Mouse (Mus musculus): ENCODE measurements around the gene Osbpl8. TPM values are rescaled to one million over a fixed set of nuclear protein-coding genes. Genes with fewer than 3 reads are reported as not detected.

Osbpl8 gene
- 20.5 and 21.1 TPM in 2 replicates for polyA plus RNA-seq (2014; fragmentation: Nextera tagmentation; extraction: Ambion mirVana)

- H3K27me3 ChIP-seq (ENCODE audit: control insufficient read depth, insufficient read depth, low read length), result no peaks in the 10 kb centered on the region
- no peaks in the 10 kb centered on the region for H3K9me3 ChIP-seq (replicated peaks; ENCODE audit: control insufficient read depth, low read length)
- peak within 1 kb of the TSS; percentile 98 for H3K9ac ChIP-seq (ENCODE audit: low read depth, low read length)
- no peaks in the 10 kb centered on the region for H3K36me3 ChIP-seq (ENCODE audit: control insufficient read depth, insufficient read depth, low read length)
- peak within 1 kb of the TSS; percentile 98 for H3K4me3 ChIP-seq (ENCODE audit: low read depth, low read length)
- H3K27ac ChIP-seq (ENCODE audit: low read depth, low read length), result peak within 1 kb of the TSS; percentile 97
- H3K4me2 ChIP-seq, result peak within 1 kb of the TSS; percentile 71
- H3K4me1 ChIP-seq (ENCODE audit: control insufficient read depth, insufficient read depth, low read length), result peaks cover 20% of the 10 kb centered on the region
- ATAC-seq (replicated peaks; ENCODE audit: insufficient number of reproducible peaks, low FRiP score, low TSS enrichment), result peak; percentile 97
- 0% methylated on average over 81 of the region's 84 CpGs for WGBS (ENCODE audit: insufficient replicate concordance)
Observed at GRCm38 (mm10) chr10:111164304-111165218, at the start of gene Osbpl8. TSS of gene Osbpl8 (plus strand) at chr10:111164752.

- H3K9me3 ChIP-seq (replicated peaks; ENCODE audit: control insufficient read depth, low read length), result no peaks in the 10 kb centered on the region
- no peak for ATAC-seq (replicated peaks; ENCODE audit: insufficient number of reproducible peaks, low FRiP score, low TSS enrichment)
Observed at GRCm38 (mm10) chr10:111117198-111117845, 47.2 kb upstream of the Osbpl8 start.

DNA sequence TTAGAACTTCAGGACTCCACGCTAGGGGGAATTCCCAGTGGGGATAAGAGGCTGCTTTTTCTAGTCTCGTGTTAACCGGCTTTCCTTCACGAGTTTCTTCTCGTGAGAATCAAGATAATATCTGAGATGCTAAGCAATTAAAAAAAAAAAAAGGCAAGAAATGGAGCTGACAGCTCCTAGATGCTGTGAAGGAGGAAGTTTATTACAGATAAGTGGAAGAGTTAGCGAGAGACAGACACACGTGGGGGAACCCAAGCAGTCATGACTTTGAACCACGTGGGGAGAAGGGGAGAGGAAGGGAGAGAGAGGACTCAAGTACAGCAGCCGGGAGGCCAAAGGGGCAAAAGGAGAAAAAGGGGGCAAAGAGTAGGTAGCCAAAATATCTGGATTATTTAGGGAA, 46.3 kb upstream of the Osbpl8 start:
- Histone ChIP-seq H3K9ac (ENCODE audit: low read depth, low read length) (no peak overlapping the region), H3K4me1 (ENCODE audit: control insufficient read depth, insufficient read depth, low read length) (no peaks in the 10 kb centered on the region), H3K27me3 (ENCODE audit: control insufficient read depth, insufficient read depth, low read length) (no peaks in the 10 kb centered on the region), H3K4me3 (ENCODE audit: low read depth, low read length) (no peak overlapping the region), H3K36me3 (ENCODE audit: control insufficient read depth, insufficient read depth, low read length) (no peaks in the 10 kb centered on the region), H3K9me3 (replicated peaks; ENCODE audit: control insufficient read depth, low read length) (no peaks in the 10 kb centered on the region), H3K27ac (ENCODE audit: low read depth, low read length) (no peak overlapping the region), H3K4me2 (no peak overlapping the region)
- ATAC-seq (replicated peaks; ENCODE audit: insufficient number of reproducible peaks, low FRiP score, low TSS enrichment), result no peak
- WGBS (ENCODE audit: insufficient replicate concordance), result 77% methylated on average over 9 of the region's 9 CpGs

More at GRCm38 (mm10) chr10:111117198-111117845, 47.2 kb upstream of the Osbpl8 start:
- Histone ChIP-seq H3K4me1 (ENCODE audit: control insufficient read depth, insufficient read depth, low read length) (no peaks in the 10 kb centered on the region), H3K27me3 (ENCODE audit: control insufficient read depth, insufficient read depth, low read length) (no peaks in the 10 kb centered on the region), H3K9ac (ENCODE audit: low read depth, low read length) (no peak overlapping the region), H3K36me3 (ENCODE audit: control insufficient read depth, insufficient read depth, low read length) (no peaks in the 10 kb centered on the region), H3K27ac (ENCODE audit: low read depth, low read length) (no peak overlapping the region), H3K4me2 (no peak overlapping the region), H3K4me3 (ENCODE audit: low read depth, low read length) (no peak overlapping the region)
- WGBS (ENCODE audit: insufficient replicate concordance), result 67% methylated on average over 7 of the region's 7 CpGs

- no peaks in the 10 kb centered on the region for H3K27me3 ChIP-seq (ENCODE audit: control insufficient read depth, insufficient read depth, low read length)
- H3K27ac ChIP-seq (ENCODE audit: low read depth, low read length), result no peak overlapping the region
- no peak overlapping the region for H3K4me2 ChIP-seq
- H3K9me3 ChIP-seq (replicated peaks; ENCODE audit: control insufficient read depth, low read length), result no peaks in the 10 kb centered on the region
- ATAC-seq (replicated peaks; ENCODE audit: insufficient number of reproducible peaks, low FRiP score, low TSS enrichment), result no peak
- no peak overlapping the region for H3K9ac ChIP-seq (ENCODE audit: low read depth, low read length)
- WGBS (ENCODE audit: insufficient replicate concordance), result 58% methylated on average over 3 of the region's 3 CpGs
- no peaks in the 10 kb centered on the region for H3K36me3 ChIP-seq (ENCODE audit: control insufficient read depth, insufficient read depth, low read length)
- H3K4me3 ChIP-seq (ENCODE audit: low read depth, low read length), result no peak overlapping the region
- no peaks in the 10 kb centered on the region for H3K4me1 ChIP-seq (ENCODE audit: control insufficient read depth, insufficient read depth, low read length)
Observed at GRCm38 (mm10) chr10:111118991-111119650, 45.4 kb upstream of the Osbpl8 start.

DNA sequence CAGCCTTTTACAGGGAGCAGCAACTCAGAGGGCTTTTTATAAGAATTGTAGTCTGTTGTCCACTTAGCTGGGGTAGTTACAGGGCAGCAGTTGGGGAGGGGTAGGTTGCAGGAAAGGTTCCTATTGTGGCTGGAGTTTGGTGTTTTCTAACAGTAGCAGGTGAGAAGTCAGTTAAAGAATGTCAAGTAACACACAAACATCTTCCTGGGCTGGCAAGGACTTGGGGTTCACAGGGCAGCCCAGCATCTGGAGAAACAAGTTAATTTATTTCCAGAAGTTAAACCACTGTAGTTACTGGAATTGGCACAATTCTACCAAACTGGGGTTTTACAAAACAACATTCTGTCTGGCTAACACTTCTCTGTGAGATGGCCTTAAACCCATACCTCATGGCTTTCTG, 44.8 kb upstream of the Osbpl8 start:
- Histone ChIP-seq H3K27ac (ENCODE audit: low read depth, low read length) (no peak overlapping the region), H3K9me3 (replicated peaks; ENCODE audit: control insufficient read depth, low read length) (no peaks in the 10 kb centered on the region), H3K9ac (ENCODE audit: low read depth, low read length) (no peak overlapping the region), H3K4me3 (ENCODE audit: low read depth, low read length) (no peak overlapping the region), H3K27me3 (ENCODE audit: control insufficient read depth, insufficient read depth, low read length) (no peaks in the 10 kb centered on the region), H3K4me2 (no peak overlapping the region), H3K36me3 (ENCODE audit: control insufficient read depth, insufficient read depth, low read length) (no peaks in the 10 kb centered on the region), H3K4me1 (ENCODE audit: control insufficient read depth, insufficient read depth, low read length) (no peaks in the 10 kb centered on the region)
- ATAC-seq (replicated peaks; ENCODE audit: insufficient number of reproducible peaks, low FRiP score, low TSS enrichment), result no peak

DNA sequence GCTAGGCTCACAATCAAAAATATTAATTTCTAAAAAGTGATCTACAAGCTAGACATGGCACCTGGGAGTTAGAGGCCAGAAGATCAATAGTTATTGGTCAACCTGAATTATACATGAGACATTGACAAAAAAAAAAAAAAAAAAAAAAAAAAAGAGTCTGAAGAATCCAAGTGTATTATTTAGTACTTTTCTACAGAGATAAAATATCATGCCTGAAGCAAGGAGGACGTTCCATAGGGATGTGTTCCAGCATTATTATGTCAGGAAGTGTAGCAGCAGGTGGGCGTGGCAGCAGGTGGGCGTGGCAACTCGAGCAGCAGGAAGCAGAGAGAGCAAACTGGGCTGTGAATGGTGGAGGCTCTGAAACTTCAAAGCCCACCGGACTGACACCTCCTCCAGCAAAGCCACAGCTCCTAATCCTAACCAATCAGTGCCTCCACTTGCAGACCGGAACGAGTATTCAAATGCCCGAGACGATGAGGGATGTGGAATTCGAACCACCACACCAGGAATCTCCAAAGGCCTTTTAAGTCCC, 41.6 kb upstream of the Osbpl8 start:
- no peak for ATAC-seq (replicated peaks; ENCODE audit: insufficient number of reproducible peaks, low FRiP score, low TSS enrichment)
- Histone ChIP-seq H3K36me3 (ENCODE audit: control insufficient read depth, insufficient read depth, low read length) (no peaks in the 10 kb centered on the region), H3K4me3 (ENCODE audit: low read depth, low read length) (no peak overlapping the region), H3K27ac (ENCODE audit: low read depth, low read length) (no peak overlapping the region), H3K4me1 (ENCODE audit: control insufficient read depth, insufficient read depth, low read length) (no peaks in the 10 kb centered on the region), H3K27me3 (ENCODE audit: control insufficient read depth, insufficient read depth, low read length) (no peaks in the 10 kb centered on the region), H3K4me2 (no peak overlapping the region), H3K9me3 (replicated peaks; ENCODE audit: control insufficient read depth, low read length) (no peaks in the 10 kb centered on the region), H3K9ac (ENCODE audit: low read depth, low read length) (no peak overlapping the region)
- 63% methylated on average over 10 of the region's 10 CpGs for WGBS (ENCODE audit: insufficient replicate concordance)

DNA sequence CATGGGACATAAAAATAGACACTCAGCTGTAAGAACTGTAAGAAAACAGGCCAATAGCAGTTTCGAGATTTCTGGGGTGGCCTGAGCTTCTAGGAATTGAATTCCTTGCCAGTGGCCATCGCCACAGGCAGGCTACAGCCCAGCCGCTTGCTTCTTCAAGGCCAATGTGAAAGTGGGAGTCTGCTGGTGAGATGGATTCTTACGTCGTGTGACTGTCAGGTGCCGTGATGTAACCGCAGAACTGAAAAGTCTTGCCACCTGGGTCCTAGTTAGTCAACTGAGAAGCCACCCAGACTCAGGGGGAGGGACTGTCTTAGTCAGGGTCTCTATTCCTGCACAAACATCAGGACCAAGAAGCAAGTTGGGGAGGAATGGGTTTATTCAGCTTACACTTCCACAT, 40.4 kb upstream of the Osbpl8 start:
- WGBS (ENCODE audit: insufficient replicate concordance), result 81% methylated on average over 7 of the region's 7 CpGs
- H3K36me3 ChIP-seq (ENCODE audit: control insufficient read depth, insufficient read depth, low read length), result no peaks in the 10 kb centered on the region
- H3K4me3 ChIP-seq (ENCODE audit: low read depth, low read length), result no peak overlapping the region
- H3K27me3 ChIP-seq (ENCODE audit: control insufficient read depth, insufficient read depth, low read length), result no peaks in the 10 kb centered on the region
- ATAC-seq (replicated peaks; ENCODE audit: insufficient number of reproducible peaks, low FRiP score, low TSS enrichment), result no peak
- H3K9ac ChIP-seq (ENCODE audit: low read depth, low read length), result no peak overlapping the region
- no peaks in the 10 kb centered on the region for H3K9me3 ChIP-seq (replicated peaks; ENCODE audit: control insufficient read depth, low read length)
- no peaks in the 10 kb centered on the region for H3K4me1 ChIP-seq (ENCODE audit: control insufficient read depth, insufficient read depth, low read length)
- no peak overlapping the region for H3K27ac ChIP-seq (ENCODE audit: low read depth, low read length)
- no peak overlapping the region for H3K4me2 ChIP-seq

DNA sequence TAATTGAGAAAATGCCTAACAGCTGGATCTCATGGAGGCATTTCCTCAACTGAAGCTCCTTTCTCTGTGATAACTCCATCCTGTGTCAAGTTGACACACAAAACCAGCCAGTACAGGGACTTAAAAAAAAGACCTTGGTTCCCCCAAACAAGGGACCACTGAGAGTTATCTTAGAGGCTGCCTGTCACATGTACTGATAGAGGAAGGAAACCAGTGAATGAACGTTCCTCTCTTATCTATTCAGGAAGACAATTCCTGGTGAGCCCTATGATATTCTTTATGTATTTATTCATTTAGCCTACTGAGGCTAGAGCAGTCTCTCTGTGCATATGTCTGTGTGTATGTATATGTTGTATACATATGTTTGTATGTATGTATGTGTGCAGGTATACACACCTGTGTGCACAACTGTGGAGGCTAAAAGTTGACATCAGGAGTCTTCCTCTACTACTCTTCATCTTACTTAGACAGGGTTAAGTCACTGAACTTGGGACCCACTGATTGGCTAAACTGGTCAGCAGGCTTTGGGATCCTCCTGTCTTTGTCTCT, 39.7 kb upstream of the Osbpl8 start:
- no peak for ATAC-seq (replicated peaks; ENCODE audit: insufficient number of reproducible peaks, low FRiP score, low TSS enrichment)

More for the DNA sequence above, 39.7 kb upstream of the Osbpl8 start:
- H3K27ac ChIP-seq (ENCODE audit: low read depth, low read length), result no peak overlapping the region
- H3K9ac ChIP-seq (ENCODE audit: low read depth, low read length), result no peak overlapping the region
- H3K4me3 ChIP-seq (ENCODE audit: low read depth, low read length), result no peak overlapping the region
- 9% methylated on average over 1 of the region's 1 CpGs for WGBS (ENCODE audit: insufficient replicate concordance)
- H3K4me1 ChIP-seq (ENCODE audit: control insufficient read depth, insufficient read depth, low read length), result no peaks in the 10 kb centered on the region
- H3K4me2 ChIP-seq, result no peak overlapping the region
- H3K36me3 ChIP-seq (ENCODE audit: control insufficient read depth, insufficient read depth, low read length), result no peaks in the 10 kb centered on the region
- H3K9me3 ChIP-seq (replicated peaks; ENCODE audit: control insufficient read depth, low read length), result no peaks in the 10 kb centered on the region
- H3K27me3 ChIP-seq (ENCODE audit: control insufficient read depth, insufficient read depth, low read length), result no peaks in the 10 kb centered on the region

All from heart, embryonic 11.5 days (tissue).